Mouse (Mus musculus): ENCODE measurements at regions not wholly inside any gene's neighbourhood (a gene's known extent, or its start where the extent isn't known, plus 50 kb on each side); places are given as distances from the start of the nearest gene placed in this dataset.
A peak's percentile ranks its signal among the peaks of the same experiment; 100 is the strongest.

DNA sequence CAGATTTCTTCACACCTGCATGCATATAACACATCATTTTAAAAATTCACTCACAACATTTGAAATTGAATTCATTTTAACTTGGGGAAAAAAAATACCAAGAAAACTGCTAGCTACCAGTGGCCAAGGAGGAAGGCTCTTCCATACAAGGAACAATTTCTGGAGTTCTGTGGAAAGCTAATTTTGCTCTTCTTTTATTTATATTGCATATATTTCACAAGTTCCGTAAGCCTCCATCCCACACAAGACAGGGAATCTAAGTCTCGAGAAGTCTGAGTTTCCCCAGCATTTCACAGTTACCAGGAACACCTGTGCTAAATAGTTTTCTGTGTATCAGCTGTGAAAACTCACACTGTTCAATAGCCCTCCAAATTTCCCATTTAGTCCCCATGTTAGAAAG, 198.8 kb upstream of the Tenm2 start:
- intact Hi-C loops (cut with DNase I; ENCODE audit: low total_unique reads): no loop called here
- DNase-seq: no peak

GRCm38 (mm10) chr11:37424312-37425169, 188.8 kb upstream of the Tenm2 start:
- intact Hi-C loops (cut with DNase I; ENCODE audit: low total_unique reads): no loop called here
- no peak for DNase-seq

GRCm38 (mm10) chr11:37412868-37413267, 177.1 kb upstream of the Tenm2 start:
- intact Hi-C loops (cut with DNase I; ENCODE audit: low total_unique reads): no loop called here

DNA sequence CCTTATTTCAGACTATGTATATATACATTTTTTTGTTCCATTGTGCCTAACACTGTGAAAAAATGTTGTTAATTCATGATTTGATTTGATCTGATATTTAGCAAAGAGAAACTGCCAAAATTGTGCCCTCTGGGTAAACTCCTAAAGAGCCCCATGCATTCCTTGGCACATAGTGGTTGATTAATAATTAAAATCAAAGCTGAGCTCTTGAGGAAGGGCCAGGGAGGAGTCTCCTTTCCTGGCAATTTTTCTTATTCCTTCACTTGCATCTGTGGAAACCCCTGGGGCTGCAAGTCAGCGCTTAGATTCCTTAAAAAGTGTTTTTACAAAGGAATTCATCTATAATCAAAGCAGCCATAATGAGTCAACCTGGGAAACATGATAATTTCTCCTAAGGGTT, 132.2 kb upstream of the Tenm2 start:
- no peak for DNase-seq
- intact Hi-C loops (cut with DNase I; ENCODE audit: low total_unique reads): no loop called here

More at GRCm38 (mm10) chr11:37412868-37413267, 177.1 kb upstream of the Tenm2 start:
- no peak for DNase-seq

DNA sequence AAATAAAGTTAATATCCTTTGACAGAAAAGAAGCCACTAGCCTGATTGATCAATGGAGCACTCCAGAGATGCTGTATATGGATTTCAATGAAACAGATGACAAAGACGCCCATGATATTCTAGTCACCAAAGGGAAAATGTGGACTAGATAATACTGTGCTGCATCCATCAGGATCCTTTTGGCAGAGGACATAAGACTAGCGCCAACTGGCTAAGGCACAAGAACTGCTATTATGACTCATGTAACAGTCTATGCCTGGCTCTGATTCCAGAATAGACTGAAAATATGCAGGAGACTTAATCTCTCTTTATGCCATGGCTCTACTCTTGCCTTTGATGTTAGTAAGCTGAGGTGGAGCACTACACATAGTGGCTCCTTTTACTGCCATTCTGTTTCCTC, 128.7 kb upstream of the Tenm2 start:
- peak; percentile 8 for DNase-seq
- intact Hi-C loops (cut with DNase I; ENCODE audit: low total_unique reads): no loop called here

DNA sequence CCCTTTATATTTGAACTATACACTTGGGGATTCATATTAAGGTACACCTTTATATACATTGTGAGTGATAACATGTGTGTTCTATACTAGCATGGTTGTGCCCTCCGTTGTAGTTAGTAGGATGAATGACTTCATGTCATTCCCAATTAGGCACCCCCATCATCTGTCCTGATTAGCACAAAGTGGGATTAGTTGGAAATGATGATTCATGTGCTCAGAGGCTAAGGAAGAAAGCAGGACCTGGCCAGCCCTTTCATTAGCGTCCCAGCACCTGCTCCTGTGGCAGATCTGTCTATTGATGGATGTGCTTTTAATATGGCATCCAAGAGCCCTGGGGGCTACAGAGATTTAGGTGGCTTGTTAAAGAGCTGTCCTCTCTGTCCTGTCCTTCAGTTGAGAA, 119.3 kb upstream of the Tenm2 start:
- intact Hi-C loops (cut with DNase I; ENCODE audit: low total_unique reads): no loop called here

DNA sequence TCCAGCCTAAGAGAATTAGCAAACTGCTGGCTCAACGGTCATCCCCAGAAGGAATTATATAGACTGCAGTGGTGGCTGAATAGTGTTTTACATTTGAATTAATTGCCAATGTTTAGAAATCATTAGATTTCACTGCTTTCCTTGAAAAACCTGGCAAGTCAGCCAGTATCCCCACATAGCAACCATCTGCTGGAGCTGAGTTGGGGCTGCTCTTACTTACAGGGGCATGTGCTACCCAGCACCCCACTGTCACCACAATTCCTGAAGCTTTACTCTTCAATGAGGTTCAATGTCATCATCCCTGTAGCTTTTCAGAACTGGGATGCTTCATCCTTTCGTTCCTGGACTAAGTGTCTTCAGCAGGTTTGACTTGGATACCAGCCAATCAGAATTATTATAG, 73.9 kb upstream of the Tenm2 start:
- intact Hi-C loops (cut with DNase I; ENCODE audit: low total_unique reads): no loop called here

More for the DNA sequence above, 119.3 kb upstream of the Tenm2 start:
- DNase-seq: no peak

GRCm38 (mm10) chr11:37306656-37307055, 70.9 kb upstream of the Tenm2 start:
- no peak for DNase-seq
- intact Hi-C loops (cut with DNase I; ENCODE audit: low total_unique reads): no loop called here

More for the DNA sequence above, 73.9 kb upstream of the Tenm2 start:
- no peak for DNase-seq

Small RNA genes lying in the stretch of these regions (microRNA-seq; reads per million reads assigned to microRNA genes)
- gene Gm25693: 0 reads per million in 2 experiments

All from gastrocnemius, postnatal 14 days (tissue).